In the genomic region with DNA sequence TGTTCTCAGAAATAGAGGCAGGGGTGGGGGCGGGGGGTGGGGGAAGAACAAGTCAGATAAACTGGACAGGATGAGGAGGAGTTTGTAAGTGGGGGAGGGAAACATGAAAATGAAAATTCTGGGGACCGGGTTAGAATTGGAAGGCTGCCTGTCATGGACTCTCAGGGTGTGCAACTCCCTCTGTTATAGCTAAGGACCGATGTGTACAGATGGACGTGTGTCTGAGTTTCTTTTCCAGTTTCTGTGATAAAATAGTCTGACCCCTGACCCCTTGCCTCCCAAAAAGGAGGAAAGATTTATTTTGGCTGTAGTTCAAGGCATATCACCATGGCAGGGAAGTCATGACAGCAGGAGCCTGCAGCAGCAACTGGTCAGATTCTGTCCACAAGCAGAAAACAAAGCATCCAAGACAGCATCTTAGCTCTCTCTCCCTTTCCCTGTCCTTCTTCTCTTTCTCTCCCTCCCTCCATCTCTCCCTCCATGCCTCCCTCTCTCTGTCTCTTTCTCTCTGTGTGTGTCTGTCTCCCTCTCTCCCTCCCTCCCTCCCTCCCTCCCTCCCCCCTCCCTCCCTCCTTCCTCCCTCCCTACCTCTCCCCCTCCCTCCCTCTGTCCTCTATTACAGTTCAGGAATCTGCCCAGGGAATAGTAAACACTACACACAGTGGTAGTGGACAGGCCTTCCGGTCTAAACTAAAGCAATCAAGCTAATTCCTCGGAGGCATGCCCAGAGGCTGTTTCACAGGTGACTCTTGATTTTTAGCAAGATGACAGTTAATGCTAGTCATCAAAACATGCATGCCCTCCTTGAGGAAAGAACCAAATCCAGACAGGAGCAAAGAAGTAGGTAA, we compare ENCODE assay signal across 14 mouse cellular contexts.
A peak's percentile ranks its signal among the peaks of the same experiment; 100 is the strongest.
DNase-seq lines count a peak whose midpoint lies in the region; ATAC-seq and TF ChIP-seq lines count a peak whose summit lies in the region.
"Had no signal": no experiment of that assay in that cellular context is flagged by ENCODE, and none has a peak within 500 bp of the region (broad histone marks: within the 10 kb centered on the region; RNA-seq: fewer than 3 reads in every experiment).

No protein-coding gene starts in this region.

- TF ChIP-seq EP300 in lung, postnatal 0 days (IDR thresholded peaks at IDR 0.05): no peak

- DNase-seq in heart, adult 8-10 months (ENCODE audit: low spot score): peak; percentile 4
- DNase-seq in heart, adult 11 months: no peak
- DNase-seq in kidney, adult 2 months: peak; percentile 28
- no peak for DNase-seq in kidney, adult 11 months
- DNase-seq in lung, postnatal 0 days (ENCODE audit: low spot score): peak; percentile 17
- DNase-seq in lung, postnatal 14 days: no peak
- DNase-seq: adrenal gland, adult 8-10 months; cerebellum, adult 9-10 months; right cerebral cortex, adult 18-20 months; spleen, adult 18-20 months had no signal

- no peak for TF ChIP-seq POLR2A in kidney, adult 2 months (IDR thresholded peaks at IDR 0.05; ENCODE audit: low read depth, low read length)

- ATAC-seq in lung, postnatal 0 days: no peak
- peak; percentile 10; the same call in 1 of the 2 replicates for ATAC-seq in stomach, embryonic 15.5 days (ENCODE audit: insufficient read depth, low FRiP score, low read depth)
- ATAC-seq in megakaryocyte-erythroid progenitor cell, adult 5-6 weeks (replicated peaks; ENCODE audit: low FRiP score, low TSS enrichment, poor library complexity, severe bottlenecking): no peak
- ATAC-seq: intestine, postnatal 0 days had no signal

- no peak for TF ChIP-seq CTCF in kidney, adult 2 months (conservative IDR thresholded peaks at IDR 0.05; ENCODE audit: insufficient read depth, insufficient read length, low read depth, low read length)
- TF ChIP-seq CTCF in lung, postnatal 0 days (IDR thresholded peaks at IDR 0.05): no peak

- no peaks in the 10 kb centered on the region for H3K36me3 ChIP-seq in kidney, adult 2 months (ENCODE audit: control insufficient read depth, insufficient read depth, low read length)
- H3K36me3 ChIP-seq in lung, postnatal 0 days (ENCODE audit: insufficient read depth, low read length): no peaks in the 10 kb centered on the region
- no peaks in the 10 kb centered on the region for H3K36me3 ChIP-seq in stomach, embryonic 15.5 days

- WGBS in kidney, adult 2 months: 22% methylated on average over 6 of the region's 6 CpGs
- WGBS in lung, postnatal 0 days: 20% methylated on average over 6 of the region's 6 CpGs
- 31% methylated on average over 6 of the region's 6 CpGs for WGBS in stomach, embryonic 15.5 days

- no peaks in the 10 kb centered on the region for H3K27me3 ChIP-seq in kidney, adult 2 months (replicated peaks; ENCODE audit: control insufficient read depth, insufficient read depth, low read length)
- H3K27me3 ChIP-seq in lung, postnatal 0 days (replicated peaks; ENCODE audit: insufficient read depth, low read length): no peaks in the 10 kb centered on the region
- no peaks in the 10 kb centered on the region for H3K27me3 ChIP-seq in stomach, embryonic 15.5 days (replicated peaks)

- H3K9ac ChIP-seq in lung, postnatal 0 days (replicated peaks; ENCODE audit: low read depth): no peak overlapping the region
- no peak overlapping the region for H3K9ac ChIP-seq in stomach, embryonic 15.5 days

- H3K27ac ChIP-seq in kidney, adult 2 months (ENCODE audit: insufficient read depth, low read depth, low read length): no peak overlapping the region
- H3K27ac ChIP-seq in lung, postnatal 0 days (ENCODE audit: low read length): no peak overlapping the region
- H3K27ac ChIP-seq in stomach, embryonic 15.5 days: no peak overlapping the region

- H3K9me3 ChIP-seq in lung, postnatal 0 days (ENCODE audit: low read length): no peaks in the 10 kb centered on the region
- no peaks in the 10 kb centered on the region for H3K9me3 ChIP-seq in stomach, embryonic 15.5 days

- H3K4me2 ChIP-seq in lung, postnatal 0 days (replicated peaks; ENCODE audit: low read depth, low read length): peak overlapping the region; percentile 19; the same call in 1 of the 2 replicates
- no peak overlapping the region for H3K4me2 ChIP-seq in stomach, embryonic 15.5 days
- H3K4me2 ChIP-seq: liver, embryonic 11.5 days had no signal

- no peaks in the 10 kb centered on the region for H3K4me1 ChIP-seq in kidney, adult 2 months (ENCODE audit: control insufficient read depth, insufficient read depth, low read length)
- no peaks in the 10 kb centered on the region for H3K4me1 ChIP-seq in lung, postnatal 0 days (ENCODE audit: insufficient read depth, low read depth, low read length)
- H3K4me1 ChIP-seq in stomach, embryonic 15.5 days: no peaks in the 10 kb centered on the region

- no peak overlapping the region for H3K4me3 ChIP-seq in kidney, adult 2 months (ENCODE audit: insufficient read depth, low read depth, low read length)
- H3K4me3 ChIP-seq in lung, postnatal 0 days (ENCODE audit: low read depth, low read length): no peak overlapping the region
- no peak overlapping the region for H3K4me3 ChIP-seq in stomach, embryonic 15.5 days (replicated peaks)

Comparison
In these comparisons a context has a peak if more than half of its experiments do, and no peak if none do; other contexts are left out.
1. DNase-seq: peak in heart, adult 8-10 months (single experiment), kidney, adult 2 months (single experiment) and lung, postnatal 0 days (single experiment); none in heart, adult 11 months (single experiment), kidney, adult 11 months (single experiment) and lung, postnatal 14 days (single experiment).